Mouse (Mus musculus) MEL-GATA-1-ER (cell line): ENCODE measurements around the gene D630039A03Rik.

Source experiments
- DNase-seq: peaks from one replicate; pipeline ENCODE4 v3.0.0-alpha.2; 2012; ENCODE audit warnings: low read depth; ENCODE audit errors: extremely low read depth

D630039A03Rik gene

DNA sequence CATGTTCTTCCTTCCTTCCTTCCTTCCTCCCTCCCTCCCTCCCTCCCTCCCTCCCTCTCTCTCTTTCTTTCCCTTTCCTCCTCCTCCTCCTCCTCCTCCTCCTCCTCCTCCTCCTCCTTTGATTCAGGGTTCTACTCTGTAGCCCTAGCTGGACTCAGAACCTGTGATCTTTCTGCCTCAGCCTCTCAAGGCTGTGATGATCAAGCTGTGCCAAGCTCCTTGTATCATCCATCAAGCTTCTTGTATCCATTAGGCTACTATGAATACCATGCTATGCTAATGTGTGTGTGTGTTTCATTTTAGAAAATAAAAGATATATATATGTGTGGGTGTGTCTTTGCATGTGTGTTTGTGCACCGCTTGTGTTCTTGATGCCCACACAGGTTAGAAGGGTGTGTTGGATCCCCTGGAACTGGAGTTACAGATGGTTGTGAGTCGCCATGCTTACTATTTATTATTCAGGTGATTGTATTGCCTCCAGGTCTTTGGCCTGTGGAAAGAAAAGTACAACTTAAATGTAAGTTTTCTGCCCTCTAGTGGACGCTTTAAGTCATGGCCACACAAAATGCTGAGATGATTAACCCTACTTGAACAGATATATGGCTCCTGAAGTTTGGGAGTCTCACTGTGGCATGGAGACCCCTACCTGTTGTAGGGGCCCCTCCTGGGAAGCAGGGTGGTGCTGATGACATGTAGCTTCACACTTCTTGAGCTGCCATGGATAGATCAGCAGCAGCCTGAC lies 11.5 kb upstream of the D630039A03Rik start:
- DNase-seq: peak; percentile 43

DNA sequence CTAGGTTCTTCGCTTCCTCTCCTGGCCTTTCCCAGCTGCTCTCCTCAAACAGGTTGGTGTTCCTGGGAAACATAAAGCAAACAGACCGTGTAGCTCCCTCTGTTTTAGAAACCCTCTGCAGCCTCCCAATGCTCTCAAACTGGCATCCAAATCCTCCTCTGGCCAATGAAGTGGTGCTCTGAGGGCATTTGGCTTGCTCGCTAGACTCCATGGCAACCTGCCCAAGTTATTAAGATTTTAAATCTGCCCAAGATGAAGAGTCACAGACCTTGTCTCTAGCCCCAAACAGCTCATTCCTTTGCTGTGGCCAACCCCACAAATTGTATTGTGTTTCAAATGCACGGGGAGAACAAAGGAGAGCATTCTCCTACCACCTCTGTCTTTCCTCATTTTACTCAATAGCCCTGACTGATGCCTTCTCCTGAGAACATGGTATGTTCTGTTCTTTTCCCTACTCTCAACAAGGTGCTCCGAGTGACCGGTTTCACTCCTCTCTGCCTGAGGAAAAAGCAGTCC lies 8.5 kb upstream of the D630039A03Rik start:
- DNase-seq: no peak

DNA sequence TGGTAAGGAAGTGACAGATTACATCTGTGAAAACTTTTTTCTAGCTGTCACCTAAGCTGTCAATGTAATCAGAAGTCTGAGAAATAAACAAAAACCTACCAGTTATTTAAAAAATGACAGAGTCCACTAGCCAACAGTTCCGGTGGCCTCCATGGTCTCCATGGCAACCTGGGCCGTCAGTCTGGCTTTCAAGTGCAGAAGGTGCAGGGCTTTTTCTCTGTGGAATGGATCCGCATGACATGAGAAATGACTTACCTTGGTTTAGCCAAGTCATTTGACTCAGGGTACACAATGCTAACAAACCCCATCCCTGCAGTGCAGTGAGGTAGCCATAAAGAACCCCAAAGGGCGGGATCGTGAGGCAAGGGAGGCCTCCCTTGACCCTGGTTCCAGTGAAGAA lies 6.1 kb upstream of the D630039A03Rik start:
- no peak for DNase-seq

DNA sequence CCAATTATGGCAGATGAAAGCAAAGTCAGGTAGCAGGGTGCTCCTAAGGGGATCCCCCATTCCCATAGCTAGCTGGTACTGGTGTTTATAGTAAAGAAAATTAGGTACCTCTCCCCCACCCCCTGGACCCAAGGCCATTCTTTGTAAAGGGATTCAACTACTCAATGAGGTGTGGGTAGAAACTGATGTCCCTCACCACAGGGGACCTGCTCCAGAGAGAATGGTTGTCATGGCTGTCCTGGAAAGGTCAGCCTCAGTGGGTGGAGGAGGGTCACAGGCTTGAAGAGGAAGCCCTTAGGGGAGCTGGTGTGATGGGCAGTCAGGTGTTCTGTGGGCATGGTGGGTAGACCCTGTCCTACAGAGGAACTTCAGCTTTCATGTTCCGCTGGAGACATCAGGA lies 4.4 kb upstream of the D630039A03Rik start:
- DNase-seq: no peak

DNA sequence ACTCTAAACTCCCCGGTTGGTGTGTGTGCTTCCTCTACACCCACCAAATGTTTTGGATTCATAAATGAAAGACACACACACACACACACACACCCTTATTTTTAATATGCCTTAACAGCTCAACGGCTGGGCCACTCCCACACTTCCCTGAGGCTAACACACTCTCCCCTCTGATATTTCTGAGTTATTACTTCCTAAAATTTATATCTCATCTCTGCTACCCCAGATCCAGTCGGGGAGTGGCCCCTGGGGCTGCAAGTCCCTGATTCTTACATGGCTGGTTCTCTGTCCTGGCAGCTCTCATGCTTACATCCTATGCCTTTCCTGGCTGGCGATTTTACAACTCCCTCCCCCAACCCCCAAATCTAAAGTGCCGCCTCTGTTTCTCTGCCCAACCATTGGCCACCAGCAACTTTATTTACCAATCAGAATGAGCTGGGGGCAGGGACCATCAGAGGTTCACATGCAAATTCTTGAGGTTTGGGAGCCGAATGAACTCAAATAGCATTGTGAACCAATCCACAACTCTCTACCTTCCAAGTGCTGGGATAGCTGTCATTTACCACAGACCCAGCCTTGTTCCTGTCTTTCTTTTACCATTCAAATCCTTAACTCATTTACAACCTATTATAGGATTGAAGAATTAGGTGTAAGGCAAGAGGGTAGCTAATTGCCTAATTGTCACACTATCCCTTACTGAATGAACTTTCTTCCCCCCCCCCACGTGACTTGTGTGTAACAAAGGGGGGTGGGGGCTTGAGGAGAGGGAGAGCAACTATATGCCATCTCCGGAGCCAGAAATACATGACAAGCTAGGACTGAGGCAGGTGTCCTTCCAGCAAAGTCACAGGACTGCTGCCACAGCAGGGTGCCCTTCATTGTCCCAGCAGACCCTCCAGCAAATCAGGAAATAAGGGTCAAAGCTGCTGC lies 3.7 kb upstream of the D630039A03Rik start:
- DNase-seq: peak; percentile 83

DNA sequence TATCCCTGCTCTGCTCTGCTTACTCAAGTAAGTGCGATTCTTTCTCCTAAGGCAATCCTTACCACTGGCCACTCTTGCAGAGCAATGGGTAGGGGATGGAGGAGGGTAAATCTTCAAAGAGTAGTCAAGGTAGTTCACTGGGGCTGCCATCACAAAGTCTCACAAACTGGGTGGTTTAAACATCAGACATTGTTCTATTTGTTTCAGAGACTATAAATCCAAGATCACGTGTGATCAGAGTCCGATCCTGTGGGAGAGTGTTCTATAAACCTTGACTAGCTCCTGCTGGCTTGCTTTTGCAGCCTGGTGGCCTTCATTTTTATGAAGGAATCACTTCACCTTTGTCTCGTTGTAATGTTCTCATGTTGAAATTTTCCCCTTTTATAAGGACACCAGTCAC lies 614 bp upstream of the D630039A03Rik start:
- no peak for DNase-seq

DNA sequence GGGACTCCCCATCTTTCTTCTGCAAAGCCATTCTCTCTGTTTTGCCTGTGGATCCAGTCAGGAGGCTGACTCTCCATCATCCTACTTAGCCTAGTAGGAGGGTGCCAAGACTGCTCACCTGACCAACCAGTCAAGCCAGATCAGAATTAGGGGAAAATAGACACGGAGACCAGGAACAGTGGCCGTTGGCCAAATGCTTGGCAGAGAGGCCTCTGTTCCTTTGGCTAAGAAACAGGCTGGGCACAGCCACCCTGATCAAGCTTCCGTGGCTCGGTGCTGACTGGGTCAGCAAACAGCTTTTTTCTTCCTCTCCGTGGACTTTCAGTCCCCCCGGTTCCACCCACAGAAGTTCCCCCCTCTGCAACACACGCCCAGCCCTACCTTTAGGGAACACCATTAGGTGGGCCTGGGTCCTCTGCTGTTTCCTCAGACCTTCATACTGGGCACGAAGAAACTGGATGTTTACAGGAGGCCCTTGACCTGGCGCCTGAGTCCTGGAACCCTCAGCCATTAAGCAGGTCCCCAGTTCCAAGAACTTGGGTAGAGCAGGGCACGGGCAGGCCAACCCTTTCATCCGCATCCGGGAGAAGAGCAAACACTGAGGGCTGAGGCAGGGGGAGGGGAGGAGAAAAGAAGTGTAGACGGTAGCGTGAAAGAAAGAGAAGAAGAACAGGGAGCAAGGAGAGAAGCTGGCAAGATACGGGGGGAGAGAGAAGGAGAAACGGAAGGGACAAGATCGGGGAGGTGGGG lies 706 bp downstream of the D630039A03Rik start:
- no peak for DNase-seq

DNA sequence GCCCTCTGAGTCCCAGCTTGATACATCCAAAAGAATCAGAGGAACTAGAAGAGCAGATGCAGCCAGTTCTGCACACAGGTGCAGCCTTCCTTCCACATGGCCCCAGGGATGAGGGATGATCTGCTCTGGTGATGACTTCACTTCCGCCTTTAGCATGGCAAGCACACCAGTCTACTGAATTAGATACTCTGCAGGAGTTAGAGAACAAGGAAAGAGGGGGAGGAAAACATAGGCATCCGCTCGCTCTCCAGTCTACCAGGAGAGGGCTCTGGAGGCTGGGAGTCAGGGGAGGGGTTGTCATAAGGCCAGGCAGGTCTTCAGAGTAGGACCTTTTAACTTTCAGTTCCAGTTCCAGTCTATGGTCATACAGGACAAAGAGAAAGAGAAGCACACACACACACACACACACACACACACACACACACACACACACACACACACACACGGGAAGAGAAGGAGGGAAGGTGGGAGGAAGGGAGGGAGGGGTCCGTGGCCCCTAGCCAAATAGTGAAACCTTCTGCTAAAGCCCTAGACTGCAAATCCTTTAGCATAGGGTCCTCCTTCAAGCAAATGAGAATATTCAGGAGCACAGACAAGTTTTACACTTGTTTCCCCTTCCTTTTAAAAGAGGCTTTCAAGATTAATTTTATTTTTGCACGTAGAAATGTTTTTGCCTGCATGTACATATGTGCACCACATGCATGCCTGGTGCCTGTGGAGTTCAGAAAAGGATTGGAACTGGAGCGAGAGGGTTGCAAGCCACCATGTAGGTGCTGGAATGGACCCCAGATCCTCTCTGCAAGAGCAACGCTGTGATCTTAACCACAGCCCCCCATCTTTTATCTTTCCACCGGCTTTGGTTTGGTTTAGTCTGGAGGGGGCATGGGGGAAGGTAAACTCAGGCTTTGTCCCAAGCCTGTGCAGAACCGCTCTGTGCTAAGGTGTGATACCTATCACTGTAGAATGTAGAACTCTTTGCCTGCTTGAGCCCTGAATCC lies 1.6 kb downstream of the D630039A03Rik start:
- DNase-seq: no peak

DNA sequence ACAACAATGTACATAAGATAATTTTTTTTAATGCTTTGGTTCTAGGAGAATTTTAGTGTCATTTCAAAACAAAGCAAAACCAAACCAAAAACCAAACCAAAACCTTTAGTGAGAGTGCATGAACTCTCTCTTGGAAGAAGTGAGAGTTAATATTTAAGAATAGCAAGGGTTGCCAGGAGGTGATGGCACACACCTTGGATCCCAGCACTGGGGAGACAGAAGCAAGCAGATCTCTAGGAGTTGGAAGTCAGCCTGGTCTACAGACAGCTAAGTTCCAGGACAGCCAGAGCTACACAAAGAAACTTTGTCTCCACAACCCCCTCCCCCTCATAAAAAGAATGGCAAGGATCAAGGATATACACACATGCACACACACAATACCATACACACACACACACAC lies 3.1 kb downstream of the D630039A03Rik start:
- DNase-seq: no peak

DNA sequence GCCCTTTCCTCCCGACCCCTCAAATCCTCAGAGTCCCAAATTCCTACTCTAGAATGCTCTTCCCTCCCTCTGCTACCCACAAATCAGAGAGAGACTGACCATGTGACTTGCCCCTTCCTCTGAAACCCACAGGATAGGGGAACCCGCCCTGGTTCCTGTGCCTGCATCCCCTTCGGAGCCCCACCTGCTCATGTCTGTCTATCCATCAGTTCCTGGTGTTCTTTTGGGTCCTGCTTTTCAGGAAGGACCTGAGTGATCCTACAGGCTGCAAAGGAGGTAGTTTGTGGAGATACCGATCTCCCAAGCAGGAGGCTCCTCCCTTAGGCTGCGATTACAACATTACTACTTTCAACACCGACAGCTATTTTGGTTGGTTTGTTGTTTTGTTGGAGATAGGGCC lies 7.2 kb downstream of the D630039A03Rik start:
- DNase-seq: no peak

DNA sequence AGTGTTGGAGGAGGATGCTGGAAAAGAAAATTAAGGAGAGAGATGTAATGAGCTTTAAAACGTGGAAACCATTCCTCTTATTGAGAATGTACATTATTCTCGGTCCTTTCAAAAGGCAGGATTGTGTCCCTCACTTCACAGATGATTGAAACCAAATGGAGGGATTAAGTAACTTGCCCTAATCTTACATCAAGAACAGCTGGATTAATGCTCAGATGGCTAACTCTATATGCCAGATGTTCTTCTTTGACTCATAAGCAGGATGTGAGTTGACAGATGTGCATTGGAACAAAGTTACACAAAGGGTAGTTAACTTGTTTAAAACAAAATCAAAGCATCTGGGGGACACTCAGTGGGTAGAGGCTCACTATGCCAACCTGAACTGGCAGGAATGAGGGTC lies 9.4 kb downstream of the D630039A03Rik start:
- DNase-seq: no peak

DNA sequence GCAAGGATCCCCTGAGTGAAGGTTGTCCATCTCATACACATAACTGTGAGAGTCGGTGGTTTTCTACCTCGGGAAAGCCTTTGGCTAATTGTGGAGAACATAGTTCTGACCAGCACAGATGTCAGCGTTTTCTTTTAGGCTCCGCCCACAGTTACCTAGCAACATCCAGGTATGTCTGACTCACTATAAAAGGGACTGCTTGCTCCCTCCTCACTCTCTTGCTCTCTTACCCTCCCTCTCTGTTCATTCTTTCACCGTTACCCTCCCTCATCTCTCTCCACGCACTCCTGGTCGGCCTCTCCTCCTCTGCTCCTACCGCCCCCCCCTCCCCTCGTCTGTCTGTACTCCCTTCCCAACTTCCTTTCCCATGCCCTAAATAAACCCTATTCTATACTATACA lies 11.5 kb downstream of the D630039A03Rik start:
- DNase-seq: no peak

DNA sequence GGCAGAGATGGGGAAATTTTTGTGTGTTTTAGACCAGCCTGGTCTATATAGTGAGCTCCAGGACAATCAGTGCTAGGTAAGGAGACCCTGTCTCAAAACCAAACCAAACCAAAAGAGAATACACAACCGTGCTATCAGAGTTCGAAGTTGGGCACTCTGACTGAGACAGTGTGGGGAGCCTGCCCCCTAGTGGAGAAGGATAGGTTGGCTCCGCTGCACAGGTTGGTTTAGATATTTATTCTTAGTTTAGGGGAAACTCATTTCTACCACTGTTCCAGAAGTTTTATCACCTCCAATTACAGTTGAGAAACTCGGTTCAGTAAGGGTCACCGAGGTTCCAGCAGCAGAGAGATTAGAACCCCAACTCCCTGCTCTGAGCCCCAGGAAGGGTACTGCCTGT lies 11.9 kb downstream of the D630039A03Rik start:
- DNase-seq: no peak

DNA sequence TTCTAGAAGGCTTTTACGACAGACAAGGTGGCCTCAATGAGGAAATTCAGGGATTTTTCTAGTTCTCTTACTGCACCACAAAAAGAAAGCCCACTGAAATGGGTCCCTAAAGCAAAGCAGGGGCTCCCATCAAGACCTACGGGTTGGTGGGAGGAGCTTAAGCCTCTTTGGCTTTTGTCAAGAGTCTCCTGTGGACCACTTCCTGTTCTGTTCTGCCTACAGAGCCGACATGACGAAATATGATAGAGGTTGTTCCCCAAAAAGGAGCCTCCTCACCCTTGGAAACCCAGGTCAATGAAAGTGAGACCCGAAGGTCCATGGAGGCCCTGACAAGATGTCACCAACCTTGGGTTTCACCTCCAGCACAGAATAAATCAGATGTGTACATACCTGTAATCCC lies 13.5 kb downstream of the D630039A03Rik start:
- no peak for DNase-seq

DNA sequence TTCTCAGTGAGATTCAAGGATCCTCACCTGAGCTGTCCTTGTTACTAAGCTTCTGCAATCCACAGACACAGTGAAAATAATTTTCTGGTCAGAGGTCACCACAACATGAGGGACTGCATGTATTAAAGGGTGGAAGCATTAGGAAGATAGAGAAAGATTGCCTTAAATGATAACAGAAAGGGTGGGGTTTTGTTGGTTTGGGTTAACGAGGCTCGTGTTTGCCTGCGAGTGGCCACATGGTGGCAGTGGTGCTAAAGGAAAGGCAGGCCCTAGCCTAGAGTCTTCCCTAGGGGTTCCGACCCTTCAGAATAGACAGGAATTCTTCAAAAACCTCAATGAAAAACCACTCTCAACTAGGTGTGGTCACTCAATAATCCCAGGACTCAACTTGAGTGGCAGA lies 14.9 kb downstream of the D630039A03Rik start:
- no peak for DNase-seq

DNA sequence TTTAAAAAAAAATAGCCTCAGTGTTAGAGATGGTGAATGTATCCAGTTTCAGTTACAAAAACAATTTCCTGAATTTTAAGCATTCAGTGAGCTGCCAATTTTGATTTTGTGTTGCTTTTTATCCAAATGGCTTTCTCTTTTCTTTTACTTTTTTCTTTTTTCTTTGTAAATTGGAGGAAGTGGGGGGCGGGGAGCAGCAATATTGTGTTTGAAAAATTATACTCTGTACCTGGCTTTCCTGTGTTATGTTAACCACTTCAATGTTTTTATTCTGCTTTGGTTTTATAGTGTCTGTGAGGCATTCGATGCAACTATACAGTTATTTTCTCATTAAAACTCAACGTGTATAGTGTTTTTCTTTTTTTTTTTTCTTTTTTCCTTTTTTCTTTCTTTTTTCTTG lies 19.5 kb downstream of the D630039A03Rik start:
- no peak for DNase-seq

DNA sequence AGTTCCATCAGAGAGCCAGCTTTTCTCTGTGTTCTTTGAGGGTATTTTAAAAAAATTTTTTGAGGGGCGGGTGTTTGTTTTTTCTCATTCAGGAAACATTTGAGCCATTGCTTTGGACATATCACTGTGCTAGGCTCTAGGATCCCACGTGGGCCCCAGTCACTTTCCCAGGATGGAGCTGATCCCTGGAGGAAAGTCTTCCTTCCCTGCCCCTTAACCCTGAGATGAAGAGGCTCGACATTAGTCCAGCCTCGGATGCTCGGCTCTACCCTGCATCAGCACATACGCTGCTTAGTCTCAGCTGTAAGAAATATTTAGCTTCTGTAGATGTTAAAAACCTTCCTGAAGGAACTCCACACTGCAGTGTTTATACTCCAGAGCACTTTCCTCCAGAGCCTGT lies 20.2 kb downstream of the D630039A03Rik start:
- no peak for DNase-seq

DNA sequence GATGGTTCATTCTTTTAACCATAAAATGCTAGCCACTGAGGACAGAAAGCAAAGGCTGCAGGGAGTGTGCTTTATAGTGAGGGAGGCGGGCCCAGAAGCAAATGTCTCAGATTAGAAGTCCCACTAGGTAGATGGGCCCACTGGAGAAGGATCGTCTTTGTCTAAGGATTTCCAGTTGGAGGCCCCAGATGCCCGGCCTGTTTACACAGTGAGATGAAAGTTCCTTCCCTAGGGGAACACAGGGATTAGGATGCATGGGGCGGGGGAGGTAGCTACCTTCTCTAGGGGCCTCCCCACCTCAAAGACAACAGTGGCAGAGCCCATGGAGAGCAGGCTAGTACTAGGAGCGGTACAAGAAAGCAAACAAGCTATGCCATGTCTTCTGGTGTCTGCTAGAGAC lies 21.0 kb downstream of the D630039A03Rik start:
- DNase-seq: no peak

DNA sequence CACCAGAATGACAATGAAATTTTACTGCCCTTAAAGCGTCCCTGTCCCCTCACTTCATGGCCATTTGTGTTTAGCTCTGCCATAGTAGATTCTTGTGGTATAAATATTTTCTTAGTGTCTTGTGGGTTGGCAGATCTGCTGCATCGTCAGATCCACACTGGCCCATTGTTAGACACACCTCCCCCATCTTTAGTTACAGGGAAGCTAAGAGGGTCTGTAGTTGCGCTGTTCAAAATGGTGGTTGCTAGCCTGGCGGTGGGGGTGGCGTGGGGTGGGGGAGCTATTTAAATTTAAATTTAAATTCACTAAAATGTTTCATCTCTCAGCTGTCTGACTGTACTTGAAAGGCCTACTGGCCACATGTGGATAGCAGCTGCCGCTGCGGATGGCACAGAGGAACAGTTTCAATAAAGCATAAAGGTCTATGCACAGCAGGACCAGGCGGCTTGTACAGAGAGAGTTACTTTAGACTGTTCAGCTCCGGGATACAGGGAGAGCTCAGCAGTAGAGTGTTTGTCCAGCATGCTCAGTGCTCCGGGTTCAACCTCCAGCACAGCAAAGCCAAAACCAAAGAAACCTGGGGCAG lies 24.0 kb downstream of the D630039A03Rik start:
- no peak for DNase-seq

DNA sequence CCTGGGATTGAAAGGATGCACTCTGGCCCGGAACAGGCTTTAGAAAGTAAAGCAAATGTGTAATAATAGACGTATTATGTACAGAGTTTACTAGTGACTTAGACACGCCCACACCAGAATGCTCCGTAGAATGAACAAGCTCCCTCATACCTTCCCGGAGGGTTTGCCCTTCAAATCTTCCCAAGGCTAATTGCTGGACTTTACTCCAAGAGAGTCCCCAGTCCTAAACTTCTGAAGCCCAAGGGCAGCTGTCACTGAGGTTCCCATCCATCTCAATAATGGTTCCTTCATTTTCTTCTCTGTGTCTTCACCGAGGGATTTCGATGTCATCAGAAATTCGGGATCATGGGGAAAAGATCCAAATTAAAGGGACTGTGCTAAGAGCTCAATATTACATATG lies 26.3 kb downstream of the D630039A03Rik start:
- DNase-seq: no peak
